Mouse (Mus musculus): ENCODE data around the gene Kmt5a. TPM values are rescaled to one million over a fixed set of nuclear protein-coding genes. Genes with fewer than 3 reads are reported as not detected.

The Kmt5a gene
- polyA plus RNA-seq, 2 experiments = 70.9 to 101 TPM

DNA sequence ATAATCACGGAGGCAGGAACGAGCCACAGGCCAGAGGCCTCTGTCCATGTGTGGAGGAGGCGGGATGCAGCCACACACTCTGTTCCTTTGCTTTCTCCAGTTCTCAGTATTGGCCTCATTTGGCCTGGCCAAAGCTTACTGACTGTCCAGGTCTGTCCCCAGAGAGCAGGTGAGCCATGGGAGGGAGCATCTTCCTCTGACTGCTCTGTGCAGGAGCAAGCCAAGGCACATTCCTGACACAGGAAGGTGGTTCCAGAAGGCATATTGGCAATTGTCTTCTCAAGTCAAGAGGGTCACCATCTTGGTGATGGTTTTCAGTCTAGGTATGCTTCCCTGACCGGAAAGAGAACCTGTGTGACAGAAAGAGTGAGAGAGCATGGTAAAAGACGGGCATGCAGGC, 23.7 kb downstream of the Kmt5a start:
- ATAC-seq (ENCODE audit: low FRiP score, low read depth) = no peak
- Histone ChIP-seq H3K9ac (ENCODE audit: low read depth, low read length, severe bottlenecking) (no peak overlapping the region), H3K36me3 (ENCODE audit: control insufficient read depth, insufficient read depth, low read length) (peaks cover 82% of the 10 kb centered on the region), H3K4me3 (replicated peaks; ENCODE audit: low read length) (no peak overlapping the region), H3K9me3 (ENCODE audit: control insufficient read depth, low read length) (no peaks in the 10 kb centered on the region), H3K27ac (replicated peaks; ENCODE audit: low read depth, low read length) (no peak overlapping the region), H3K27me3 (ENCODE audit: control insufficient read depth, insufficient read depth, low read length) (no peaks in the 10 kb centered on the region), H3K4me1 (ENCODE audit: control insufficient read depth, insufficient read depth, low read length) (no peaks in the 10 kb centered on the region), H3K4me2 (replicated peaks; ENCODE audit: low read depth, low read length, severe bottlenecking) (no peak overlapping the region)
- WGBS = 91% methylated on average over 5 of the region's 5 CpGs
- TF ChIP-seq POLR2A (IDR thresholded peaks at IDR 0.05; ENCODE audit: borderline replicate concordance, extremely low read depth, insufficient read depth, insufficient read length) = no peak
- DNase-seq (ENCODE audit: low spot score) = no peak

DNA sequence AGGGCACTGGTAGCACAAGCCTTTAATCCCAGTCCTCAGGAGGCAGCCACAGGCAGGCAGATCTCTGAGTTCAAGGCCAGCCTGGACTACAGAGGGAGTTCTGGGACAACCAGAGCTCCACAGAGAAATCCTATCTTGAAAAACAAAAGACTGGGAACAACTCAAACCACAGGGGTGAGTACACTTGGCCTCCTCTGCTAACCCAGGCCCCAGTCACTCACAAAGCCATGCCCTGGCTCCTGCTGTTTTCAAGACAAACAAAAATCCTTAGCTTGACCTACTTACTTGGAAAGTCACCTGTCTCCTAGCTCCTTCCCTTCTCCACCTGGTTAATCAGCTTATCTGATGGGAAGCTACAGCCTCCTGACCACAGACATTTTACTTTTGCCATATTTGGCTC, 25.2 kb downstream of the Kmt5a start:
- no peak overlapping the region for H3K4me3 ChIP-seq (replicated peaks; ENCODE audit: low read length)
- no peaks in the 10 kb centered on the region for H3K9me3 ChIP-seq (ENCODE audit: control insufficient read depth, low read length)
- TF ChIP-seq POLR2A (IDR thresholded peaks at IDR 0.05; ENCODE audit: borderline replicate concordance, extremely low read depth, insufficient read depth, insufficient read length) = no peak
- no peak overlapping the region for H3K27ac ChIP-seq (replicated peaks; ENCODE audit: low read depth, low read length)
- DNase-seq (ENCODE audit: low spot score) = no peak
- H3K9ac ChIP-seq (ENCODE audit: low read depth, low read length, severe bottlenecking) = no peak overlapping the region
- no peak overlapping the region for H3K4me2 ChIP-seq (replicated peaks; ENCODE audit: low read depth, low read length, severe bottlenecking)
- no peaks in the 10 kb centered on the region for H3K4me1 ChIP-seq (ENCODE audit: control insufficient read depth, insufficient read depth, low read length)
- no peak for ATAC-seq (ENCODE audit: low FRiP score, low read depth)
- peaks cover 80% of the 10 kb centered on the region for H3K36me3 ChIP-seq (ENCODE audit: control insufficient read depth, insufficient read depth, low read length)
- no peaks in the 10 kb centered on the region for H3K27me3 ChIP-seq (ENCODE audit: control insufficient read depth, insufficient read depth, low read length)

DNA sequence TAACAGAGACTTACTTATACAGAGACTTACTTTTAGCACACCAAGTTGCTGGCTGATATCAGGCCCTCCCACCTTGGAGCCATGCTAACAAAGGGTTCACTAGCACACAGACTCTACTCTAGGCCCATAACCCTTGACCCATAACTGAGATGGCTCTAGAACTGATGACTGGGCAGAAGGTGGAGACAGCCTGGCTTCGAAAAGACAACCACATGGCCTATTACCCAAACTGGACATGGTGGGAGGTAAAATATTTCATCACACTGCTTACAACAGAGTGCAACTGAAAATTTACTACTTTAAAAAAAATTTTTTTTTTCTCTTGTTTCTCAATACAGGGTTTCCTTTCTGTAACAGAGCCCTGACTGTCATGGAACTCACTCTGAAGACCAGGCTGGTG, 28.0 kb downstream of the Kmt5a start:
- 94% methylated on average over 1 of the region's 1 CpGs for WGBS
- no peak for TF ChIP-seq POLR2A (IDR thresholded peaks at IDR 0.05; ENCODE audit: borderline replicate concordance, extremely low read depth, insufficient read depth, insufficient read length)

DNA sequence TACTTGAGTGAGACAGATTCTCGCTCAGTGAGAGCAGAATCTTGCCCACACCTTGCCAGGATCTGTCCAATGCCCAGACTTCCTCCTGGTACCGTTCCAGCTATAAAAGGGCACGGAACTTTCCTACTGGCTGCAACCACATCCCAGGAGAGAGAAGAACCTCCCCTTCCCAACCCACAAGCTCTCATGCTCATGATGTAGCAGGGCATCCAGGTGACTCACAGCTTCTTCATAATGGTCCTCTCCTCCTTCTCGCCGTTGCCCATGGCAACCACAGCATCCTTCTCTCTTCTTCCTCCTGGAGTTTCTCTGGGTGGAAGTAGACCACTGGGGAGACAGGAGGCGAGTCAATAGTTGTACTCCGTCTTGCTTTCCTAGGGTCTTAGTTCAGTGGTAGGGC, 28.6 kb downstream of the Kmt5a start:
- 93% methylated on average over 7 of the region's 7 CpGs for WGBS
- no peak for ATAC-seq (ENCODE audit: low FRiP score, low read depth)

More for the DNA sequence above, 28.0 kb downstream of the Kmt5a start:
- Histone ChIP-seq H3K4me1 (ENCODE audit: control insufficient read depth, insufficient read depth, low read length) (no peaks in the 10 kb centered on the region), H3K4me3 (replicated peaks; ENCODE audit: low read length) (no peak overlapping the region), H3K27me3 (ENCODE audit: control insufficient read depth, insufficient read depth, low read length) (no peaks in the 10 kb centered on the region), H3K4me2 (replicated peaks; ENCODE audit: low read depth, low read length, severe bottlenecking) (no peak overlapping the region), H3K36me3 (ENCODE audit: control insufficient read depth, insufficient read depth, low read length) (peaks cover 55% of the 10 kb centered on the region), H3K27ac (replicated peaks; ENCODE audit: low read depth, low read length) (no peak overlapping the region), H3K9me3 (ENCODE audit: control insufficient read depth, low read length) (no peaks in the 10 kb centered on the region), H3K9ac (ENCODE audit: low read depth, low read length, severe bottlenecking) (no peak overlapping the region)
- ATAC-seq (ENCODE audit: low FRiP score, low read depth) (no peak), DNase-seq (ENCODE audit: low spot score) (no peak)

DNA sequence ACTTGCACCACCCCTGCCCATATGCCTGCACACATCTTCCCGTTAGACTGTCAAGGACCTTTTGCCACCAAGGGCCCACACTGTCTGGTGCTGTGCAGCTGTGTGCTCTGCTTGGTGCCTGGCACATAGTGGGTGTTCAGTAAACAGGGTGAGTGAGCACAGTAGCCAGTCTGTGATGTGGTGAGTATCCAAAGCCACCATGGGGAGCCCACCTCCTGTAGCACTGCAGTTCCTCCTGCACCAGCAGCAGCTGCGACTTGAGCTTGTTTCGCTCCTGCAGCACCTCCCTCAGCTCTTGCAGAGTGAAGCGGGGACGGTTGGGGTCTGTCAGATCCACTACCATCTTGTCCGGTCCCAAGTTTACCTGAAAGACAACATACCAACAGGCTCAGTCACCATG, 29.8 kb downstream of the Kmt5a start:
- H3K4me1 ChIP-seq (ENCODE audit: control insufficient read depth, insufficient read depth, low read length) = no peaks in the 10 kb centered on the region
- H3K9me3 ChIP-seq (ENCODE audit: control insufficient read depth, low read length) = no peaks in the 10 kb centered on the region
- no peak overlapping the region for H3K4me3 ChIP-seq (replicated peaks; ENCODE audit: low read length)
- TF ChIP-seq POLR2A (IDR thresholded peaks at IDR 0.05; ENCODE audit: borderline replicate concordance, extremely low read depth, insufficient read depth, insufficient read length) = no peak
- no peak for DNase-seq (ENCODE audit: low spot score)
- no peak overlapping the region for H3K9ac ChIP-seq (ENCODE audit: low read depth, low read length, severe bottlenecking)
- H3K4me2 ChIP-seq (replicated peaks; ENCODE audit: low read depth, low read length, severe bottlenecking) = no peak overlapping the region
- ATAC-seq (ENCODE audit: low FRiP score, low read depth) = no peak
- H3K27ac ChIP-seq (replicated peaks; ENCODE audit: low read depth, low read length) = no peak overlapping the region
- 91% methylated on average over 6 of the region's 6 CpGs for WGBS
- peaks cover 43% of the 10 kb centered on the region for H3K36me3 ChIP-seq (ENCODE audit: control insufficient read depth, insufficient read depth, low read length)
- H3K27me3 ChIP-seq (ENCODE audit: control insufficient read depth, insufficient read depth, low read length) = no peaks in the 10 kb centered on the region

More for the DNA sequence above, 28.6 kb downstream of the Kmt5a start:
- no peak for TF ChIP-seq POLR2A (IDR thresholded peaks at IDR 0.05; ENCODE audit: borderline replicate concordance, extremely low read depth, insufficient read depth, insufficient read length)
- Histone ChIP-seq H3K4me3 (replicated peaks; ENCODE audit: low read length) (no peak overlapping the region), H3K9ac (ENCODE audit: low read depth, low read length, severe bottlenecking) (no peak overlapping the region), H3K27me3 (ENCODE audit: control insufficient read depth, insufficient read depth, low read length) (no peaks in the 10 kb centered on the region), H3K9me3 (ENCODE audit: control insufficient read depth, low read length) (no peaks in the 10 kb centered on the region), H3K4me1 (ENCODE audit: control insufficient read depth, insufficient read depth, low read length) (no peaks in the 10 kb centered on the region), H3K27ac (replicated peaks; ENCODE audit: low read depth, low read length) (no peak overlapping the region), H3K36me3 (ENCODE audit: control insufficient read depth, insufficient read depth, low read length) (peaks cover 49% of the 10 kb centered on the region), H3K4me2 (replicated peaks; ENCODE audit: low read depth, low read length, severe bottlenecking) (no peak overlapping the region)
- no peak for DNase-seq (ENCODE audit: low spot score)

DNA sequence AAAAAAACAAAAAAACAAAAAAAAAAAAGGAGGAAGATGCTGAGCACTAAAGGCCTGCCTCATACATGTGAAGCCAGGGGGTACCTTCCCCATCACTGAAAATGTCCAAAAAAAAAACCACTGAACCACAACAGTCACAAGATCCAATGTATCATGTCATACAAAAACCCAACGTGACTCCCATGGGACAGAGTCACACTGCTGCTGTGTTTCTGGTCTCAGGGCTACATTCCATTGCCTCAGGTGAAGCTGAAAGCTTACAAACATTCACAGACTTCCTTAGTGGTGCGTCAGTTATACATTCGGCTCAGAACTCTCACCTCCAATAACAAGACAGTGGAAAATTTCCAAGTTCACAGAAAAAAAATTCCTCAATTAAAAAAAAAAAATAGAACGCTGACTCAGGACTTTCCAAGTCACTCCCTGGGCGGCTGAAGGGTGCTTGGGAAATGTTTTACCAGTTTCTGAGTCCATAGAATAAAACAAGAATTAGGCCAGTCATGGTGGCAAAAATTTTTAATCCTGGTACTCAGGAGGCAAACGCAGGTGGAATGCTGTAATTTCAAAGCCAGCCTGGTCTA, 31.0 kb downstream of the Kmt5a start:
- H3K27ac ChIP-seq (replicated peaks; ENCODE audit: low read depth, low read length) = no peak overlapping the region
- ATAC-seq (ENCODE audit: low FRiP score, low read depth) = no peak
- H3K4me3 ChIP-seq (replicated peaks; ENCODE audit: low read length) = no peak overlapping the region
- H3K27me3 ChIP-seq (ENCODE audit: control insufficient read depth, insufficient read depth, low read length) = no peaks in the 10 kb centered on the region
- no peak overlapping the region for H3K9ac ChIP-seq (ENCODE audit: low read depth, low read length, severe bottlenecking)
- DNase-seq (ENCODE audit: low spot score) = no peak
- peaks cover 3% of the 10 kb centered on the region; the same call in 1 of the 2 replicates for H3K4me1 ChIP-seq (ENCODE audit: control insufficient read depth, insufficient read depth, low read length)
- peaks cover 38% of the 10 kb centered on the region for H3K36me3 ChIP-seq (ENCODE audit: control insufficient read depth, insufficient read depth, low read length)
- no peaks in the 10 kb centered on the region for H3K9me3 ChIP-seq (ENCODE audit: control insufficient read depth, low read length)
- no peak for TF ChIP-seq POLR2A (IDR thresholded peaks at IDR 0.05; ENCODE audit: borderline replicate concordance, extremely low read depth, insufficient read depth, insufficient read length)
- WGBS = 71% methylated on average over 6 of the region's 6 CpGs
- no peak overlapping the region for H3K4me2 ChIP-seq (replicated peaks; ENCODE audit: low read depth, low read length, severe bottlenecking)

All from limb, embryonic 14.5 days (tissue).